Mouse (Mus musculus) heart, postnatal 10 days (tissue): ENCODE data around the gene Cetn2. TPM values are rescaled to one million over a fixed set of nuclear protein-coding genes. Genes with fewer than 3 reads are reported as not detected.

Experiments used
- DNase-seq, 2 experiments: peaks; one replicate each; pipeline ENCODE4 v3.0.0; 2021
- intact Hi-C: fragments of 180-260 bp; cut with DNase I; formaldehyde crosslinking; loops from one replicate; pipeline ENCODE4 v1.15.1; 2025
- total RNA-seq, 2 experiments: library from RNA; stranded (reverse); gene quantifications; 2 replicates each; pipeline ENCODE4 v1.2.3; 2021

Gene Cetn2
- total RNA-seq, result 10 to 100 TPM; 31.9 to 38.5 TPM

- intact Hi-C loops, result no loop called here
- DNase-seq, result peak; percentile 90 to 91
These were observed at the start of gene Cetn2, which contains the start of gene Nsdhl for GRCm38 (mm10) chrX:72917884-72918681. Gene Cetn2, minus strand, starts transcription at chrX:72918411. Gene Nsdhl, plus strand, starts transcription at chrX:72918557.

GRCm38 (mm10) chrX:72962743-72963142, 44.5 kb upstream of the Cetn2 start:
- intact Hi-C loops, result no loop called here
- DNase-seq, result no peak

- intact Hi-C loops, result no loop called here
- DNase-seq, result no peak
These were observed 43.3 kb upstream of the Cetn2 start for GRCm38 (mm10) chrX:72961511-72961910.

- peak in 1 of 2 experiments; percentile 6 for DNase-seq
- intact Hi-C loops, result no loop called here
These were observed 42.2 kb upstream of the Cetn2 start for GRCm38 (mm10) chrX:72960431-72960830.

- DNase-seq, result no peak
- intact Hi-C loops, result no loop called here
These were observed 38.3 kb upstream of the Cetn2 start for GRCm38 (mm10) chrX:72956486-72956885.

- DNase-seq, result no peak
- intact Hi-C loops, result no loop called here
These were observed 35.3 kb upstream of the Cetn2 start for GRCm38 (mm10) chrX:72953464-72953863.

- intact Hi-C loops, result no loop called here
- no peak for DNase-seq
These were observed 3.2 kb upstream of the Cetn2 start for GRCm38 (mm10) chrX:72921391-72921790.

GRCm38 (mm10) chrX:72918682-72919059, 460 bp upstream of the Cetn2 start:
- no peak for DNase-seq
- intact Hi-C loops, result no loop called here

GRCm38 (mm10) chrX:72911611-72912010, 6.6 kb downstream of the Cetn2 start:
- no peak for DNase-seq
- intact Hi-C loops, result no loop called here

GRCm38 (mm10) chrX:72908404-72908741, 9.8 kb downstream of the Cetn2 start:
- intact Hi-C loops, result loop anchor here (10.0 kb wide), 1 partner anchor 1264 kb away; no protein-coding TSS in a partner anchor
- DNase-seq, result peak; percentile 23 to 51

- no peak for DNase-seq
- intact Hi-C loops, result loop anchor here (10.0 kb wide), 1 partner anchor 1263 kb away; no protein-coding TSS in a partner anchor
These were observed 10.4 kb downstream of the Cetn2 start for GRCm38 (mm10) chrX:72907619-72908403.

GRCm38 (mm10) chrX:72902530-72902929, 15.7 kb downstream of the Cetn2 start:
- no peak for DNase-seq
- intact Hi-C loops, result loop anchor here (10.0 kb wide), 1 partner anchor 1258 kb away; no protein-coding TSS in a partner anchor

GRCm38 (mm10) chrX:72896055-72896437, 22.2 kb downstream of the Cetn2 start:
- intact Hi-C loops, result no loop called here
- no peak for DNase-seq

- intact Hi-C loops, result no loop called here
These were observed 22.7 kb downstream of the Cetn2 start for GRCm38 (mm10) chrX:72895388-72896054.

More at GRCm38 (mm10) chrX:72895388-72896054, 22.7 kb downstream of the Cetn2 start:
- DNase-seq, result no peak

Other genes with a start within 250 kb of the Cetn2 start
- gene Gabrq, start 93.2 kb downstream of the Cetn2 start, total RNA-seq, result under 1 TPM in 1 of 2 experiments, not detected in 1; 0.10 TPM
- gene Nsdhl, start 146 bp upstream of the Cetn2 start, total RNA-seq, result 10 to 100 TPM in 1 of 2 experiments, 1 to 10 TPM in 1; 9.8 to 10.3 TPM
- gene Zfp185, start 68.9 kb upstream of the Cetn2 start, total RNA-seq, result 1 to 10 TPM; 2.3 to 3.3 TPM
- under 1 TPM in 1 of 2 experiments, not detected in 1; 0.15 TPM for gene Pnma5, start 118.7 kb upstream of the Cetn2 start, total RNA-seq
- gene Pnma3, start 146.4 kb upstream of the Cetn2 start, total RNA-seq, result not detected
- gene Xlr4a, start 164.1 kb upstream of the Cetn2 start, total RNA-seq, result 1 to 10 TPM in 1 of 2 experiments, not detected in 1; 1.2 TPM
- 1 to 10 TPM in 1 of 2 experiments, under 1 TPM in 1; 0.98 to 1.8 TPM for gene Xlr3a, start 178.7 kb upstream of the Cetn2 start, total RNA-seq
- not detected for gene Gm14685, start 198.6 kb upstream of the Cetn2 start, total RNA-seq
- gene Xlr5b, start 230.4 kb upstream of the Cetn2 start, total RNA-seq, result not detected
- not detected for gene DXBay18, start 231.0 kb upstream of the Cetn2 start, total RNA-seq